Mouse (Mus musculus): Measurements from ENCODE around the gene Guca1a.
A peak's percentile ranks its signal among the peaks of the same experiment; 100 is the strongest.

Gene Guca1a

GRCm38 (mm10) chr17:47400451-47400850 is at the start of gene Guca1a:
Guca1a (minus strand) TSS chr17:47400584.
- DNase-seq (ENCODE audit: low read depth, low spot score), result no peak

- DNase-seq (ENCODE audit: low read depth, low spot score), result no peak
Measured at GRCm38 (mm10) chr17:47449432-47449831, 49.0 kb upstream of the Guca1a start.

GRCm38 (mm10) chr17:47448523-47449372 is 48.4 kb upstream of the Guca1a start:
- DNase-seq (ENCODE audit: low read depth, low spot score), result no peak

GRCm38 (mm10) chr17:47446561-47446960 is 46.2 kb upstream of the Guca1a start:
- DNase-seq (ENCODE audit: low read depth, low spot score), result no peak

GRCm38 (mm10) chr17:47446025-47446424 is 45.6 kb upstream of the Guca1a start:
- no peak for DNase-seq (ENCODE audit: low read depth, low spot score)

- no peak for DNase-seq (ENCODE audit: low read depth, low spot score)
Measured at GRCm38 (mm10) chr17:47445518-47445917, 45.1 kb upstream of the Guca1a start.

GRCm38 (mm10) chr17:47444113-47444512 is 43.7 kb upstream of the Guca1a start:
- DNase-seq (ENCODE audit: low read depth, low spot score), result no peak

- no peak for DNase-seq (ENCODE audit: low read depth, low spot score)
Measured at GRCm38 (mm10) chr17:47442271-47442670, 41.9 kb upstream of the Guca1a start.

GRCm38 (mm10) chr17:47441296-47442051 is 41.1 kb upstream of the Guca1a start:
- no peak for DNase-seq (ENCODE audit: low read depth, low spot score)

GRCm38 (mm10) chr17:47440359-47440890 is 40.0 kb upstream of the Guca1a start:
- DNase-seq (ENCODE audit: low read depth, low spot score), result no peak

- DNase-seq (ENCODE audit: low read depth, low spot score), result no peak
Measured at GRCm38 (mm10) chr17:47439396-47440028, 39.1 kb upstream of the Guca1a start.

- DNase-seq (ENCODE audit: low read depth, low spot score), result no peak
Measured at GRCm38 (mm10) chr17:47438611-47439010, 38.2 kb upstream of the Guca1a start.

- DNase-seq (ENCODE audit: low read depth, low spot score), result no peak
Measured at GRCm38 (mm10) chr17:47436907-47437547, 36.6 kb upstream of the Guca1a start, which contains the start of gene 1700001C19Rik. 1700001C19Rik (minus strand) TSS chr17:47437376.

GRCm38 (mm10) chr17:47436156-47436906 is 35.9 kb upstream of the Guca1a start, which contains the start of gene AI661453:
AI661453 (plus strand) TSS chr17:47436615.
- no peak for DNase-seq (ENCODE audit: low read depth, low spot score)

- DNase-seq (ENCODE audit: low read depth, low spot score), result peak; percentile 45
Measured at GRCm38 (mm10) chr17:47430815-47431214, 30.4 kb upstream of the Guca1a start.

- peak; percentile 49 for DNase-seq (ENCODE audit: low read depth, low spot score)
Measured at GRCm38 (mm10) chr17:47428831-47429304, 28.5 kb upstream of the Guca1a start.

- DNase-seq (ENCODE audit: low read depth, low spot score), result peak; percentile 42
Measured at GRCm38 (mm10) chr17:47427316-47427715, 26.9 kb upstream of the Guca1a start.

GRCm38 (mm10) chr17:47424186-47424585 is 23.8 kb upstream of the Guca1a start:
- DNase-seq (ENCODE audit: low read depth, low spot score), result no peak

GRCm38 (mm10) chr17:47422616-47423015 is 22.2 kb upstream of the Guca1a start:
- DNase-seq (ENCODE audit: low read depth, low spot score), result peak; percentile 56

- DNase-seq (ENCODE audit: low read depth, low spot score), result no peak
Measured at GRCm38 (mm10) chr17:47421566-47421965, 21.2 kb upstream of the Guca1a start.
